Mouse (Mus musculus) left cerebral cortex, postnatal 10 days (tissue): ENCODE measurements at regions not wholly inside any gene's neighbourhood (a gene's known extent, or its start where the extent isn't known, plus 50 kb on each side); places are given as distances from the start of the nearest gene placed in this dataset.

Experiments
- DNase-seq, 2 experiments: peaks; one replicate each; pipeline ENCODE4 v3.0.0; 2021 to 2022; ENCODE audit warnings: low spot score in 2 of 2, mixed read lengths in 1 of 2; ENCODE audit errors: extremely low spot score in 1 of 2
- intact Hi-C: fragments of 180-260 bp; cut with DNase I; formaldehyde crosslinking; loops from one replicate; pipeline ENCODE4 v1.15.1; 2025

- no peak for DNase-seq
- intact Hi-C loops: no loop called here
Measured at GRCm38 (mm10) chr11:18821384-18821783, 197.4 kb downstream of the Meis1 start.

GRCm38 (mm10) chr11:18814110-18814509 is 204.7 kb downstream of the Meis1 start:
- intact Hi-C loops: no loop called here
- no peak for DNase-seq

GRCm38 (mm10) chr11:18767479-18767878 is 251.3 kb downstream of the Meis1 start:
- DNase-seq: no peak
- intact Hi-C loops: no loop called here

- intact Hi-C loops: no loop called here
- no peak for DNase-seq
Measured at GRCm38 (mm10) chr11:18766458-18767016, 252.2 kb downstream of the Meis1 start.

- intact Hi-C loops: no loop called here
- DNase-seq: no peak
Measured at GRCm38 (mm10) chr11:18758591-18759074, 260.2 kb downstream of the Meis1 start.

GRCm38 (mm10) chr11:18756576-18756975 is 262.2 kb downstream of the Meis1 start:
- DNase-seq: no peak
- intact Hi-C loops: no loop called here

GRCm38 (mm10) chr11:18754732-18755525 is 263.9 kb downstream of the Meis1 start:
- intact Hi-C loops: loop anchor here (5.0 kb wide), 1 partner anchor 262 kb away; the partner anchor contains the start of gene Meis1
- no peak for DNase-seq

- no peak for DNase-seq
- intact Hi-C loops: loop anchor here (5.0 kb wide), 1 partner anchor 263 kb away; the partner anchor contains the start of gene Meis1
Measured at GRCm38 (mm10) chr11:18753856-18754255, 264.9 kb downstream of the Meis1 start.

- intact Hi-C loops: loop anchor here (5.0 kb wide), 1 partner anchor 264 kb away; the partner anchor contains the start of gene Meis1
- no peak for DNase-seq
Measured at GRCm38 (mm10) chr11:18753246-18753645, 265.5 kb downstream of the Meis1 start.

GRCm38 (mm10) chr11:18752512-18752911 is 266.3 kb downstream of the Meis1 start:
- intact Hi-C loops: loop anchor here (5.0 kb wide), 1 partner anchor 265 kb away; the partner anchor contains the start of gene Meis1
- no peak for DNase-seq

GRCm38 (mm10) chr11:18750911-18751841 is 267.6 kb downstream of the Meis1 start:
- DNase-seq: no peak
- intact Hi-C loops: loop anchor here (2.0 to 5.0 kb wide), 2 partner anchors 120 to 266 kb away; partner anchors contain the start of gene Meis1

GRCm38 (mm10) chr11:18750080-18750375 is 268.8 kb downstream of the Meis1 start:
- intact Hi-C loops: loop anchor here (2.0 to 5.0 kb wide), 2 partner anchors 121 to 267 kb away; partner anchors contain the start of gene Meis1
- no peak for DNase-seq

GRCm38 (mm10) chr11:18749265-18750079 is 269.3 kb downstream of the Meis1 start:
- intact Hi-C loops: loop anchor here (2.0 to 5.0 kb wide), 2 partner anchors 121 to 268 kb away; partner anchors contain the start of gene Meis1
- no peak for DNase-seq

- no peak for DNase-seq
Measured at GRCm38 (mm10) chr11:18747871-18748461, 270.8 kb downstream of the Meis1 start.

GRCm38 (mm10) chr11:18747361-18747760 is 271.4 kb downstream of the Meis1 start:
- intact Hi-C loops: no loop called here
- DNase-seq: no peak

More at GRCm38 (mm10) chr11:18747871-18748461, 270.8 kb downstream of the Meis1 start:
- intact Hi-C loops: no loop called here

- intact Hi-C loops: no loop called here
- DNase-seq: no peak
Measured at GRCm38 (mm10) chr11:18746486-18746885, 272.3 kb downstream of the Meis1 start.

GRCm38 (mm10) chr11:18745840-18746239 is 272.9 kb downstream of the Meis1 start:
- no peak for DNase-seq
- intact Hi-C loops: no loop called here
